In the genomic region with DNA sequence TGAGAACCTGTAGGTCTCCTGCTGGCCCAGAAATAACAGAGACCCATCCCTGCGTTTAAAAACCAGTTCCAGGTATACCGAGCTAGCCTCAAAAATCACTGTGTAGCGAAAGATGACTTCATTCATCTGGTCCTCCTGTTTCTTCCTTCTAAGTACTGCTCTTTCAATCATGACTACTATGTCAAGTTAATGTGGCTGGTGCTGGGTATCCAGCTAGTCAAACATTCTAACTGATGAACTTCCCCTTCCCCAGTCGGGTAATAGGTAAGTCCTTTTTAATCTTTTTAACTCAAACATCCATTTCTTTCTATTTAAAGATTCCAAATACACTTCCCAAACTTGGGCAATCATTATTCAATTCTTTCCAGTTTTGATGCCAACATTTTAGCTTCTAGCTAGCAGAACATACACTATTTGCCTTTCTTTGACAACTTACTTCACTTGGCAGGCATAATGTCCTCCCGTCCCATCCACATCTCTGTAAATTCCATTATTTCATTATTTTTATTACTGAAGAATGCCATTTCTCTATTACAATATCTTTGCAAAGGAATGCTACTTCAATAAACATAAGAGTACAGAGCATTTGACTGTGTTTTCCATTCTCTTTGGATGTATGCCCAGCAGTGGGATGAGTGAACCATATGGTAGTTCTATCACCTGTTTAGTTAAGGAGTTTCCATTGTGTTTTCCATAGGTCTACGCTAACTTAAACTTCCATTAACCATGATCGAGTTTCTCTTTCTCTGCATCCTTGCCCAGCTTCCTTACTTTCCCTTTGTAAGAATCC, we compare ENCODE assay signal across 8 mouse cellular contexts. TPM values are rescaled to one million over a fixed set of nuclear protein-coding genes. Genes with fewer than 3 reads are reported as not detected.
DNase-seq lines count a peak whose midpoint lies in the region; ATAC-seq and TF ChIP-seq lines count a peak whose summit lies in the region.

No protein-coding gene starts in this region.

- H3K4me3 ChIP-seq in kidney, postnatal 0 days (replicated peaks; ENCODE audit: low read depth, low read length): peak overlapping the region; percentile 64
- H3K4me3 ChIP-seq in embryonic facial prominence, embryonic 12.5 days: peak overlapping the region; percentile 51
- H3K4me3 ChIP-seq in intestine, embryonic 14.5 days (ENCODE audit: low read depth, low read length): peak overlapping the region; percentile 61
- H3K4me3 ChIP-seq in neural tube, embryonic 12.5 days: peak overlapping the region; percentile 52; the same call in 1 of the 2 replicates

- peak overlapping the region; percentile 96 for H3K27ac ChIP-seq in kidney, postnatal 0 days
- peak overlapping the region; percentile 95; the same call in 1 of the 2 replicates for H3K27ac ChIP-seq in embryonic facial prominence, embryonic 12.5 days
- peak overlapping the region; percentile 94; the same call in 1 of the 2 replicates for H3K27ac ChIP-seq in intestine, embryonic 14.5 days (ENCODE audit: low read depth)
- H3K27ac ChIP-seq in neural tube, embryonic 12.5 days: no peak overlapping the region

- ATAC-seq in kidney, postnatal 0 days (replicated peaks; ENCODE audit: low FRiP score, low read depth): no peak
- ATAC-seq in embryonic facial prominence, embryonic 12.5 days (ENCODE audit: insufficient number of reproducible peaks, insufficient read depth, low FRiP score, low TSS enrichment): no peak
- ATAC-seq in intestine, embryonic 14.5 days (replicated peaks; ENCODE audit: low FRiP score, low TSS enrichment, low read depth): peak; percentile 32; the same call in 1 of the 2 replicates
- peak; percentile 10; the same call in 1 of the 2 replicates for ATAC-seq in neural tube, embryonic 12.5 days (ENCODE audit: low FRiP score, low read depth)

- TF ChIP-seq CTCF in kidney, postnatal 0 days (IDR thresholded peaks at IDR 0.05; ENCODE audit: low read depth): no peak

- H3K4me2 ChIP-seq in kidney, postnatal 0 days (ENCODE audit: low read length): peak overlapping the region; percentile 62
- H3K4me2 ChIP-seq in embryonic facial prominence, embryonic 12.5 days (replicated peaks): peak overlapping the region; percentile 53
- H3K4me2 ChIP-seq in intestine, embryonic 14.5 days (ENCODE audit: low read length): peak overlapping the region; percentile 68
- peak overlapping the region; percentile 66 for H3K4me2 ChIP-seq in neural tube, embryonic 12.5 days (replicated peaks)

- no peak for DNase-seq in kidney, postnatal 0 days (ENCODE audit: low spot score)
- no peak for DNase-seq in kidney, postnatal 14 days
- DNase-seq in intestine, embryonic 14.5 days (ENCODE audit: low spot score): no peak
- DNase-seq in urinary bladder, postnatal 10 days (ENCODE audit: low spot score): no peak
- no peak for DNase-seq in embryo, embryonic 9.5 days (ENCODE audit: extremely low spot score)
- no peak for DNase-seq in kidney, adult 11 months

- H3K4me1 ChIP-seq in kidney, postnatal 0 days (replicated peaks; ENCODE audit: insufficient read depth, low read length): no peaks in the 10 kb centered on the region
- no peaks in the 10 kb centered on the region for H3K4me1 ChIP-seq in embryonic facial prominence, embryonic 12.5 days
- no peaks in the 10 kb centered on the region for H3K4me1 ChIP-seq in intestine, embryonic 14.5 days (replicated peaks; ENCODE audit: control insufficient read depth, insufficient read depth, low read length)
- H3K4me1 ChIP-seq in neural tube, embryonic 12.5 days: no peaks in the 10 kb centered on the region

- H3K36me3 ChIP-seq in kidney, postnatal 0 days (ENCODE audit: insufficient read depth, low read length): no peaks in the 10 kb centered on the region
- no peaks in the 10 kb centered on the region for H3K36me3 ChIP-seq in embryonic facial prominence, embryonic 12.5 days
- H3K36me3 ChIP-seq in intestine, embryonic 14.5 days (ENCODE audit: control insufficient read depth, insufficient read depth, low read length): no peaks in the 10 kb centered on the region
- no peaks in the 10 kb centered on the region for H3K36me3 ChIP-seq in neural tube, embryonic 12.5 days

- H3K9ac ChIP-seq in kidney, postnatal 0 days (ENCODE audit: low read depth, low read length): no peak overlapping the region
- peak overlapping the region; percentile 41; the same call in 1 of the 2 replicates for H3K9ac ChIP-seq in embryonic facial prominence, embryonic 12.5 days
- peak overlapping the region; percentile 84; the same call in 1 of the 2 replicates for H3K9ac ChIP-seq in intestine, embryonic 14.5 days (ENCODE audit: low read length)
- H3K9ac ChIP-seq in neural tube, embryonic 12.5 days: no peak overlapping the region

- H3K27me3 ChIP-seq in kidney, postnatal 0 days (ENCODE audit: insufficient read depth, low read length): no peaks in the 10 kb centered on the region
- no peaks in the 10 kb centered on the region for H3K27me3 ChIP-seq in embryonic facial prominence, embryonic 12.5 days
- H3K27me3 ChIP-seq in intestine, embryonic 14.5 days (replicated peaks; ENCODE audit: control insufficient read depth, insufficient read depth, low read length): no peaks in the 10 kb centered on the region
- no peaks in the 10 kb centered on the region for H3K27me3 ChIP-seq in neural tube, embryonic 12.5 days (replicated peaks)

- WGBS in kidney, postnatal 0 days: 83% methylated on average over 7 of the region's 7 CpGs
- WGBS in embryonic facial prominence, embryonic 12.5 days: 86% methylated on average over 7 of the region's 7 CpGs
- 81% methylated on average over 7 of the region's 7 CpGs for WGBS in intestine, embryonic 14.5 days
- WGBS in neural tube, embryonic 12.5 days: 87% methylated on average over 7 of the region's 7 CpGs

- H3K9me3 ChIP-seq in kidney, postnatal 0 days (replicated peaks; ENCODE audit: low read length): no peaks in the 10 kb centered on the region
- no peaks in the 10 kb centered on the region for H3K9me3 ChIP-seq in embryonic facial prominence, embryonic 12.5 days
- H3K9me3 ChIP-seq in intestine, embryonic 14.5 days (ENCODE audit: control insufficient read depth, low read length): no peaks in the 10 kb centered on the region
- H3K9me3 ChIP-seq in neural tube, embryonic 12.5 days: no peaks in the 10 kb centered on the region

RNA-seq across cellular contexts. Expression of gene Tpk1, which starts 0.7 kb away (rescaled TPM):
- polyA plus RNA-seq in kidney, postnatal 0 days (2015; fragmentation: Nextera tagmentation; extraction: Ambion mirVana): 29.5 and 32.4 TPM in 2 replicates
- 7.8 and 8.6 TPM in 2 replicates for polyA plus RNA-seq in embryonic facial prominence, embryonic 12.5 days (2016; fragmentation: Nextera tagmentation; extraction: Ambion mirVana)
- polyA plus RNA-seq in intestine, embryonic 14.5 days (2014; fragmentation: Nextera tagmentation; extraction: Ambion mirVana): 11.8 and 13.8 TPM in 2 replicates
- 5.7 and 6.1 TPM in 2 replicates for polyA plus RNA-seq in neural tube, embryonic 12.5 days (2016; fragmentation: Nextera tagmentation; extraction: Ambion mirVana)

Comparison
In these comparisons a context has a peak if more than half of its experiments do, and no peak if none do; other contexts are left out.
1. ATAC-seq: peak in intestine, embryonic 14.5 days (single experiment) and neural tube, embryonic 12.5 days (single experiment); none in kidney, postnatal 0 days (single experiment) and embryonic facial prominence, embryonic 12.5 days (single experiment).
2. H3K9ac ChIP-seq: peak in embryonic facial prominence, embryonic 12.5 days (single experiment) and intestine, embryonic 14.5 days (single experiment); none in kidney, postnatal 0 days (single experiment) and neural tube, embryonic 12.5 days (single experiment).
3. Peak in every context shown above with its lines, with median percentiles within 50 percentile points of each other: H3K4me2 ChIP-seq and H3K4me3 ChIP-seq.